Mouse (Mus musculus): ENCODE results near the gene Smagp. TPM values are rescaled to one million over a fixed set of nuclear protein-coding genes. Genes with fewer than 3 reads are reported as not detected.

Smagp gene
- polyA plus RNA-seq, 1 experiment from 2014 or later, result 3.7 TPM

- no peak for DNase-seq (ENCODE audit: low spot score)
- no peaks in the 10 kb centered on the region for H3K27me3 ChIP-seq (ENCODE audit: control insufficient read depth, insufficient read depth, low read length)
- H3K4me2 ChIP-seq (ENCODE audit: low read depth, low read length, severe bottlenecking), result no peak overlapping the region
- no peak overlapping the region for H3K9ac ChIP-seq (ENCODE audit: low read length)
- no peaks in the 10 kb centered on the region for H3K36me3 ChIP-seq (ENCODE audit: control insufficient read depth, insufficient read depth, low read length)
- no peak overlapping the region for H3K4me3 ChIP-seq (ENCODE audit: low read depth, low read length)
- ATAC-seq (replicated peaks; ENCODE audit: low FRiP score), result no peak
- WGBS, result 84% methylated on average over 12 of the region's 12 CpGs
- H3K27ac ChIP-seq (ENCODE audit: low read depth, low read length), result no peak overlapping the region
- no peaks in the 10 kb centered on the region for H3K4me1 ChIP-seq (replicated peaks; ENCODE audit: control insufficient read depth, insufficient read depth, low read length)
- H3K9me3 ChIP-seq (ENCODE audit: control insufficient read depth, low read length), result no peaks in the 10 kb centered on the region
These were observed 41.8 kb upstream of the Smagp start for GRCm38 (mm10) chr15:100678581-100678980.

DNA sequence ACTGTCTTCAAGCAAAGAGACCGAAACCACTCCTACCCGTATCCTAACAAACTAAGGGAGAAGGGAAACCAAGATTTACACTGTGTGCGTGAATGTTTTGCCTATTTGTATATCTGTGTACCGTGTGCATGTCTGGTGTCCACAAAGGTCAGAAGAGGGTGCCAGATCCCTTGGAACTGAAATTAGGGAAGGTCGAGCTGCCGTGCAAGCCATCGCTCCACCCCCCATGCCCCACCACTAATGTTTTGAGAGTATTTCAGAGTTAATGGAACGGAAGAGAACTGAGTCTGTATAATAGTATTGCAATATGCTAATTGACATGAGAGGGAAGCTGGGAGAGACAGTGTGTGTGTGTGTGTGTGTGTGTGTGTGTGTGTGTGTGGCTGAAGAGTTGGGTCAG is 40.9 kb upstream of the Smagp start:
- H3K4me2 ChIP-seq (ENCODE audit: low read depth, low read length, severe bottlenecking), result no peak overlapping the region
- WGBS, result 85% methylated on average over 8 of the region's 8 CpGs
- no peaks in the 10 kb centered on the region for H3K36me3 ChIP-seq (ENCODE audit: control insufficient read depth, insufficient read depth, low read length)

GRCm38 (mm10) chr15:100676521-100676920 is 39.8 kb upstream of the Smagp start:
- Histone ChIP-seq H3K27ac (ENCODE audit: low read depth, low read length) (no peak overlapping the region), H3K27me3 (ENCODE audit: control insufficient read depth, insufficient read depth, low read length) (no peaks in the 10 kb centered on the region)
- WGBS, result 77% methylated on average over 1 of the region's 1 CpGs

More for the DNA sequence above, 40.9 kb upstream of the Smagp start:
- H3K9ac ChIP-seq (ENCODE audit: low read length), result no peak overlapping the region
- H3K27ac ChIP-seq (ENCODE audit: low read depth, low read length), result no peak overlapping the region
- DNase-seq (ENCODE audit: low spot score), result no peak
- no peaks in the 10 kb centered on the region for H3K4me1 ChIP-seq (replicated peaks; ENCODE audit: control insufficient read depth, insufficient read depth, low read length)
- H3K4me3 ChIP-seq (ENCODE audit: low read depth, low read length), result no peak overlapping the region
- no peaks in the 10 kb centered on the region for H3K27me3 ChIP-seq (ENCODE audit: control insufficient read depth, insufficient read depth, low read length)
- H3K9me3 ChIP-seq (ENCODE audit: control insufficient read depth, low read length), result no peaks in the 10 kb centered on the region
- no peak for ATAC-seq (replicated peaks; ENCODE audit: low FRiP score)

GRCm38 (mm10) chr15:100675486-100675885 is 38.7 kb upstream of the Smagp start:
- Histone ChIP-seq H3K9ac (ENCODE audit: low read length) (no peak overlapping the region), H3K4me1 (replicated peaks; ENCODE audit: control insufficient read depth, insufficient read depth, low read length) (no peaks in the 10 kb centered on the region), H3K27ac (ENCODE audit: low read depth, low read length) (no peak overlapping the region), H3K36me3 (ENCODE audit: control insufficient read depth, insufficient read depth, low read length) (no peaks in the 10 kb centered on the region), H3K4me3 (ENCODE audit: low read depth, low read length) (no peak overlapping the region), H3K9me3 (ENCODE audit: control insufficient read depth, low read length) (no peaks in the 10 kb centered on the region), H3K4me2 (ENCODE audit: low read depth, low read length, severe bottlenecking) (no peak overlapping the region), H3K27me3 (ENCODE audit: control insufficient read depth, insufficient read depth, low read length) (no peaks in the 10 kb centered on the region)
- 80% methylated on average over 3 of the region's 3 CpGs for WGBS
- ATAC-seq (replicated peaks; ENCODE audit: low FRiP score) (no peak), DNase-seq (ENCODE audit: low spot score) (no peak)

More at GRCm38 (mm10) chr15:100676521-100676920, 39.8 kb upstream of the Smagp start:
- no peak overlapping the region for H3K4me3 ChIP-seq (ENCODE audit: low read depth, low read length)
- no peaks in the 10 kb centered on the region for H3K36me3 ChIP-seq (ENCODE audit: control insufficient read depth, insufficient read depth, low read length)
- ATAC-seq (replicated peaks; ENCODE audit: low FRiP score) (no peak), DNase-seq (ENCODE audit: low spot score) (no peak)
- no peak overlapping the region for H3K4me2 ChIP-seq (ENCODE audit: low read depth, low read length, severe bottlenecking)
- H3K4me1 ChIP-seq (replicated peaks; ENCODE audit: control insufficient read depth, insufficient read depth, low read length), result no peaks in the 10 kb centered on the region
- no peaks in the 10 kb centered on the region for H3K9me3 ChIP-seq (ENCODE audit: control insufficient read depth, low read length)
- no peak overlapping the region for H3K9ac ChIP-seq (ENCODE audit: low read length)

GRCm38 (mm10) chr15:100674566-100674965 is 37.8 kb upstream of the Smagp start:
- H3K27ac ChIP-seq (ENCODE audit: low read depth, low read length), result no peak overlapping the region
- no peak for ATAC-seq (replicated peaks; ENCODE audit: low FRiP score)
- WGBS, result 88% methylated on average over 10 of the region's 10 CpGs

GRCm38 (mm10) chr15:100673585-100674391 is 37.0 kb upstream of the Smagp start:
- Histone ChIP-seq H3K9ac (ENCODE audit: low read length) (no peak overlapping the region), H3K4me1 (replicated peaks; ENCODE audit: control insufficient read depth, insufficient read depth, low read length) (no peaks in the 10 kb centered on the region), H3K27me3 (ENCODE audit: control insufficient read depth, insufficient read depth, low read length) (no peaks in the 10 kb centered on the region), H3K4me2 (ENCODE audit: low read depth, low read length, severe bottlenecking) (no peak overlapping the region), H3K9me3 (ENCODE audit: control insufficient read depth, low read length) (no peaks in the 10 kb centered on the region), H3K36me3 (ENCODE audit: control insufficient read depth, insufficient read depth, low read length) (no peaks in the 10 kb centered on the region), H3K27ac (ENCODE audit: low read depth, low read length) (no peak overlapping the region), H3K4me3 (ENCODE audit: low read depth, low read length) (no peak overlapping the region)
- DNase-seq (ENCODE audit: low spot score) (no peak), ATAC-seq (replicated peaks; ENCODE audit: low FRiP score) (no peak)
- 41% methylated on average over 12 of the region's 12 CpGs for WGBS

More at GRCm38 (mm10) chr15:100674566-100674965, 37.8 kb upstream of the Smagp start:
- no peaks in the 10 kb centered on the region for H3K4me1 ChIP-seq (replicated peaks; ENCODE audit: control insufficient read depth, insufficient read depth, low read length)
- no peaks in the 10 kb centered on the region for H3K9me3 ChIP-seq (ENCODE audit: control insufficient read depth, low read length)
- no peak overlapping the region for H3K4me3 ChIP-seq (ENCODE audit: low read depth, low read length)
- H3K4me2 ChIP-seq (ENCODE audit: low read depth, low read length, severe bottlenecking), result no peak overlapping the region
- no peaks in the 10 kb centered on the region for H3K27me3 ChIP-seq (ENCODE audit: control insufficient read depth, insufficient read depth, low read length)
- DNase-seq (ENCODE audit: low spot score), result no peak
- H3K36me3 ChIP-seq (ENCODE audit: control insufficient read depth, insufficient read depth, low read length), result no peaks in the 10 kb centered on the region
- H3K9ac ChIP-seq (ENCODE audit: low read length), result no peak overlapping the region

DNA sequence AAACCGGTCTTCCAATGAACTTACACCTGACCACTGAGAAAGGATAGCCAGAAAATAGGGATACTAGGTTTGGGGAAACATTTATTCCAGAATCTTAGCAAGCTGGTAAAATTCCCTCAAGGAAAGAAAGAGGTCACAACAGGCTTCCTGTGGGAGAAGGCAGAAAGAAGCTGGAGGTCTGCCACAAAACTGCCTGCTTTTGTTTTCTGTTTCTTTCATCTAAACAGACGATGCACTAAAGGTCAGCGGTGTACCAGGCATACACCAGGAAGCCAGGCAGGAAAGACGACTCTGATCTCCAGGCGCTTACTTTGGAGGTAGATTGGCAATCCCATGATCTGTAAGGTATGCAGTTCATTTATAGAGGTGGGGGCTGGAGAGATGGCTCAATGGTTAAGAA is 34.1 kb upstream of the Smagp start:
- Histone ChIP-seq H3K4me3 (ENCODE audit: low read depth, low read length) (no peak overlapping the region), H3K4me2 (ENCODE audit: low read depth, low read length, severe bottlenecking) (no peak overlapping the region), H3K4me1 (replicated peaks; ENCODE audit: control insufficient read depth, insufficient read depth, low read length) (no peaks in the 10 kb centered on the region; the same call in 1 of the 2 replicates), H3K9ac (ENCODE audit: low read length) (no peak overlapping the region), H3K27ac (ENCODE audit: low read depth, low read length) (no peak overlapping the region), H3K36me3 (ENCODE audit: control insufficient read depth, insufficient read depth, low read length) (no peaks in the 10 kb centered on the region), H3K27me3 (ENCODE audit: control insufficient read depth, insufficient read depth, low read length) (no peaks in the 10 kb centered on the region), H3K9me3 (ENCODE audit: control insufficient read depth, low read length) (no peaks in the 10 kb centered on the region)
- no peak for DNase-seq (ENCODE audit: low spot score)
- 77% methylated on average over 5 of the region's 5 CpGs for WGBS
- no peak for ATAC-seq (replicated peaks; ENCODE audit: low FRiP score)

DNA sequence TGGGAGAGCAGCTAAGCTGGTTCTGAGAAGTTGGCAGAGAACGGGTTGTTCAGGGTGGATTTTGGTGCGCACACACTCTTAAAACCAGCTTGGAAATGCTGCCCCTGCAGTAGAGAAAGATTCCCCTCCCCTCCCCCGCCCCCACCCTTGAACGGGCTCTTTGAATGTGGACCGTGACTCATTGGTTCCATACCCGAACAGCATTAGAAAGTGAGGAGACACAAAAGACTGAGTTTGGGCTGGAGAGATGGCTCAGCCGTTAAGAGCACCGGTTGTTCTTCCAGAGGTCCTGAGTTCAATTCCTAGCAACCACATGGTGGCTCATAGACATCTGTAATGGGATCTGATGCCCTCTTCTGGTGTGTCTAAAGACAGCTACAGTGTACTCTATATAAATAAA is 33.3 kb upstream of the Smagp start:
- no peak overlapping the region for H3K4me2 ChIP-seq (ENCODE audit: low read depth, low read length, severe bottlenecking)

DNA sequence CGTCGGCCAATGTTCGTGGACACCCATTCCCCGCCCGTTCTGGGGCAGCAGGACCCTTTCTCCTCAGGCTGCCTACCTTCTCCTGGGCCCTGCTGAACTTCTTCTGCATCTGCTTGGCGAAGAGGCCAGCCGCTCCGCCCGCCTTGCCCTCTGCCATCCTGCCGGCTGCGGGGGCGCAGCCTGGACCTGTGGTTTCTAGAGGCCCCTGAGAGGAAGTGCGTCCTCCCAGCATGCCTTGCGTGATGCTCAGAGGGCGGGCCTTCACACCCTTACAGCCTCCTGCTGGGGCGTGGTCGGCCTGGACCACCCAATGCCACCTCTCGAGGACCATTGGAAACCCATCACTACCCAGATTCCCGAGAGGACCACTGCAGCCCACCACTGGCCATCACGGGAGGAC is 32.6 kb upstream of the Smagp start, which contains the start of gene Bin2:
TSS of gene Bin2 (minus strand) at position 217 of the 400 bp plus-strand sequence.
- Histone ChIP-seq H3K4me2 (ENCODE audit: low read depth, low read length, severe bottlenecking) (no peak within 1 kb of the TSS), H3K4me3 (ENCODE audit: low read depth, low read length) (no peak within 1 kb of the TSS), H3K9ac (ENCODE audit: low read length) (no peak within 1 kb of the TSS), H3K36me3 (ENCODE audit: control insufficient read depth, insufficient read depth, low read length) (no peaks in the 10 kb centered on the region), H3K27me3 (ENCODE audit: control insufficient read depth, insufficient read depth, low read length) (no peaks in the 10 kb centered on the region), H3K9me3 (ENCODE audit: control insufficient read depth, low read length) (no peaks in the 10 kb centered on the region), H3K4me1 (replicated peaks; ENCODE audit: control insufficient read depth, insufficient read depth, low read length) (no peaks in the 10 kb centered on the region; the same call in 1 of the 2 replicates), H3K27ac (ENCODE audit: low read depth, low read length) (no peak within 1 kb of the TSS)
- ATAC-seq (replicated peaks; ENCODE audit: low FRiP score) (no peak), DNase-seq (ENCODE audit: low spot score) (no peak)
- 95% methylated on average over 20 of the region's 20 CpGs for WGBS

More for the DNA sequence above, 33.3 kb upstream of the Smagp start:
- H3K4me1 ChIP-seq (replicated peaks; ENCODE audit: control insufficient read depth, insufficient read depth, low read length), result no peaks in the 10 kb centered on the region; the same call in 1 of the 2 replicates
- no peak for DNase-seq (ENCODE audit: low spot score)
- WGBS, result 86% methylated on average over 8 of the region's 8 CpGs
- H3K4me3 ChIP-seq (ENCODE audit: low read depth, low read length), result no peak overlapping the region
- no peaks in the 10 kb centered on the region for H3K27me3 ChIP-seq (ENCODE audit: control insufficient read depth, insufficient read depth, low read length)
- H3K9me3 ChIP-seq (ENCODE audit: control insufficient read depth, low read length), result no peaks in the 10 kb centered on the region
- H3K36me3 ChIP-seq (ENCODE audit: control insufficient read depth, insufficient read depth, low read length), result no peaks in the 10 kb centered on the region
- H3K9ac ChIP-seq (ENCODE audit: low read length), result no peak overlapping the region
- no peak overlapping the region for H3K27ac ChIP-seq (ENCODE audit: low read depth, low read length)
- no peak for ATAC-seq (replicated peaks; ENCODE audit: low FRiP score)
